Mouse (Mus musculus) ES-E14 (cell line): ENCODE measurements around the gene Tmem245.

ENCODE experiments used
- CHD2 ChIP-seq: IDR thresholded peaks from 2 replicates; pipeline ENCODE4 v1.6.1; 2014; ENCODE audit warnings: mild to moderate bottlenecking, low read depth, low read length, inconsistent platforms
- HCFC1 ChIP-seq: IDR thresholded peaks from 2 replicates; pipeline ENCODE4 v1.6.1; 2012; ENCODE audit warnings: low read length, inconsistent platforms, borderline replicate concordance; ENCODE audit not compliant: insufficient read depth
- MAFK ChIP-seq: IDR thresholded peaks from 2 replicates; pipeline ENCODE4 v1.6.1; 2014; ENCODE audit warnings: mild to moderate bottlenecking, low read depth, low read length, inconsistent platforms; ENCODE audit not compliant: insufficient read depth
- ZNF384 ChIP-seq: IDR thresholded peaks from 2 replicates; pipeline ENCODE4 v1.6.1; 2012; ENCODE audit warnings: low read depth, low read length, inconsistent platforms

GRCm38 (mm10) chr4:56858733-56859132 lies 88.5 kb downstream of the Tmem245 start:
- TF ChIP-seq HCFC1 (no peak), ZNF384 (no peak), CHD2 (no peak), MAFK (no peak)
